Mouse (Mus musculus) C2C12 (cell line): Measurements from ENCODE around the gene Cdkl2. TPM values are rescaled to one million over a fixed set of nuclear protein-coding genes. Genes with fewer than 3 reads are reported as not detected.

Experiments
- H3K27me3 ChIP-seq: one replicate; pipeline ENCODE4 v1.6.1; 2011; ENCODE audit not compliant: control insufficient read depth, insufficient read depth, insufficient read length
- H3K36me3 ChIP-seq: one replicate; pipeline ENCODE4 v1.6.1; 2011; ENCODE audit not compliant: control insufficient read depth, insufficient read depth
- H3K4me3 ChIP-seq: one replicate; pipeline ENCODE4 v1.5.1; 2011; ENCODE audit warnings: mild to moderate bottlenecking, control low read depth; ENCODE audit not compliant: poor library complexity, insufficient read depth, severe bottlenecking
- H3K79me2 ChIP-seq: one replicate; pipeline ENCODE4 v1.6.1; 2011; ENCODE audit not compliant: control insufficient read depth, insufficient read depth
- H3K79me3 ChIP-seq: one replicate; pipeline ENCODE4 v1.6.1; 2011; ENCODE audit warnings: low read depth, control low read depth
- H3ac ChIP-seq: one replicate; pipeline ENCODE3; 2011; ENCODE audit warnings: low read depth; ENCODE audit not compliant: control insufficient read depth, insufficient read length
- CEBPB ChIP-seq: IDR thresholded peaks from one replicate; pipeline ENCODE4 v1.6.1; 2011; ENCODE audit warnings: low read depth, mild to moderate bottlenecking, control low read depth, moderate library complexity
- CTCF ChIP-seq: IDR thresholded peaks from one replicate; pipeline ENCODE4 v1.5.1; 2011; ENCODE audit not compliant: control insufficient read depth, insufficient read depth, insufficient read length
- FOSL1 ChIP-seq: IDR thresholded peaks from one replicate; pipeline ENCODE4 v1.8.0; 2011; ENCODE audit warnings: mild to moderate bottlenecking, low read length; ENCODE audit not compliant: poor library complexity, insufficient read depth, severe bottlenecking
- MAX ChIP-seq: IDR thresholded peaks from one replicate; pipeline ENCODE4 v1.6.1; 2011; ENCODE audit warnings: mild to moderate bottlenecking, control low read depth
- MYOD1 ChIP-seq: IDR thresholded peaks from one replicate; pipeline ENCODE4 v1.6.1; 2011; ENCODE audit warnings: low read depth; ENCODE audit not compliant: control insufficient read depth, insufficient read length
- MYOG ChIP-seq: IDR thresholded peaks from one replicate; pipeline ENCODE4 v1.6.1; 2011; ENCODE audit not compliant: control insufficient read depth, insufficient read length; ENCODE audit errors: extremely low read depth
- USF1 ChIP-seq: IDR thresholded peaks from one replicate; pipeline ENCODE4 v1.6.1; 2011; ENCODE audit warnings: low read depth, mild to moderate bottlenecking, control low read depth, moderate library complexity
- polyA plus RNA-seq: library from polyadenylated mRNA; unstranded; fragments of >200 nt; fragmentation: generic; extraction: Trizol; gene quantifications from one replicate; pipeline ENCODE4 v1.2.1, GENCODE M21; 2012; ENCODE audit warnings: missing spikeins

Gene Cdkl2
- polyA plus RNA-seq, 1 experiment, result 0.83 TPM

DNA sequence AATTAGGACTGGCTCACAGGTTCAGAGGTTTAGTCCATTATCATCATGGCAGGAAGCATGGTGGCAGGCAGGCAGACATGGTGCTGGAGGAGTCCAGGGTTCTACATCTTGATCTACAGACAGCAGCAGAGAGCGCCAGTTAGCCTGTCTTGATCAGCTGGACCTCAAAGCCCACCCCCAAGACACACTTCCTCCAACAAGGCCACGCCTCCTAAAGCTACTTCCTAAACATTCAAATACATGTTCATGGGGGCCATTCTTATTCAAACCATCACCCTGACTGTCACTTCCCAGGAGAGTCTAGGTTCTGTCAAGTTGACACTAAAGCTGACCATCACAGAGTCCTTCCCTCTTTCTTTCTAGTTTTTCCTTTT, 66.3 kb downstream of the Cdkl2 start:
- no peak for TF ChIP-seq FOSL1
- TF ChIP-seq MYOD1, result no peak
- no peak for TF ChIP-seq USF1
- no peak for TF ChIP-seq CTCF
- no peak for TF ChIP-seq CEBPB
- TF ChIP-seq MYOG, result no peak
- no peak for TF ChIP-seq MAX
- no peaks in the 10 kb centered on the region for H3K79me2 ChIP-seq
- no peak overlapping the region for H3K4me3 ChIP-seq
- no peaks in the 10 kb centered on the region for H3K36me3 ChIP-seq
- no peak overlapping the region for H3ac ChIP-seq
- no peaks in the 10 kb centered on the region for H3K79me3 ChIP-seq
- H3K27me3 ChIP-seq, result no peaks in the 10 kb centered on the region

DNA sequence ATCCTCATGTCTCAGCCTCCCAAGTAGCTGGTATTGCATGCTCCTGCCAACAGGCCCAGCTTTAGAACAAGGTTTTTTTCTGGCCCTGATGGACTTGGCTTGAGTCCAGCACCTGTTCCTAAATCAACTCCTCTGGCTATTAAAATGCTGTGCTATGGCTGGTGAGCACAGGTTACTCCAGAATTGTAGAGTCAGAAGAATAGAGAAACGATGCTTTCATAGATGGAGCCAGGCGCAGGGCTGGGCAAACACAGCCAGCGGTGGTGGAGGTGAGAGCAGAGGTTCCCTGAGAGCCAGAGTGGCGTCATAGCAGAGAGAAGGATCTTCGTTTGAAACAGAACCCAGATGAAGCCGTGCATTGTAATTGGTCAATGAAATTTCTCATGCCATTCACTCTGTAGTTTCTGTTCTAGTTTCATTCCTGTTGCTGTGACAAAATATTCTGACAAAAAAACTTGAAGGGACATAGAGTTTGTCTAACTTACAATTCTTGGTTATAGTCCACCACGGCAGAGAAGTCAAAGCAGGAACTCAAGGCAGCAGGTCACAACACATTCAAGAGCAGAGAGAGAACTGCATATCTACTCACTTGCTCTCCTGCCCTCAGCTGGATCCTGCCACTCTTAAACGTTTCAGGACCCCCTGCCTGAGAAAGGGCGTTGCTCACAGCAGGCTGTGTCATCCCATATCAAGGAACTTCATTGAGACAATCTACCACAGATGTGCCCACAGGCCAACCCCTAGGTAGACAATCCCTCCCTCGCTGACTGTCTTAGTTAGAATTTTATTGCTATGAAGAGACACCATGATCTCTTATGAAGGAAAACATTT, 66.9 kb downstream of the Cdkl2 start:
- no peaks in the 10 kb centered on the region for H3K27me3 ChIP-seq
- no peak for TF ChIP-seq CEBPB
- TF ChIP-seq USF1, result no peak
- no peak for TF ChIP-seq MYOG
- no peak for TF ChIP-seq CTCF
- no peak for TF ChIP-seq FOSL1
- TF ChIP-seq MAX, result no peak
- no peak for TF ChIP-seq MYOD1
- no peak overlapping the region for H3ac ChIP-seq
- H3K36me3 ChIP-seq, result no peaks in the 10 kb centered on the region
- H3K79me3 ChIP-seq, result no peaks in the 10 kb centered on the region
- H3K4me3 ChIP-seq, result no peak overlapping the region
- H3K79me2 ChIP-seq, result no peaks in the 10 kb centered on the region

- no peaks in the 10 kb centered on the region for H3K27me3 ChIP-seq
- no peak for TF ChIP-seq CEBPB
- no peak for TF ChIP-seq MYOD1
- TF ChIP-seq CTCF, result no peak
- no peak for TF ChIP-seq USF1
- TF ChIP-seq MAX, result no peak
- TF ChIP-seq FOSL1, result no peak
- no peak for TF ChIP-seq MYOG
- no peaks in the 10 kb centered on the region for H3K79me3 ChIP-seq
- H3K36me3 ChIP-seq, result no peaks in the 10 kb centered on the region
- H3ac ChIP-seq, result no peak overlapping the region
- no peaks in the 10 kb centered on the region for H3K79me2 ChIP-seq
- H3K4me3 ChIP-seq, result no peak overlapping the region
Measured at GRCm38 (mm10) chr5:91975758-91976157, 67.9 kb downstream of the Cdkl2 start.

DNA sequence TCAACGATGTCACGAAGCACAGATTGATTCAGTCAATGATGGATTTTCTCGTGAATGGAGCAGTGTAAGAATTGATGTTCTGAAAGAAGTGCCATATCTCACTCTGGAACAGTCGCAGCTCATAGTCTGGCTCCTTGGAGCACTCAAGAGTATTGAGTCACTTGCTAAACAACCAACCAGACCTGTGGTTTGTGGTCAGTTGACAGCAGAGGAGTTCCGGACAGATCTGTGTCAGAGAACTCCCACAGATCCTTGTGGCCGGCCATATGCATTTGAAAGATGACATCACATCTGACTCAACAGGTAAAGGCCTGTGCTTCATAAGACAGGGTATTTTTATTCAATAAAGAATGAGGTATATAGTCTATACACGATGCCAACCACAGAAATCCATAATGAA, 69.7 kb downstream of the Cdkl2 start:
- TF ChIP-seq MYOD1 (no peak), CTCF (no peak), FOSL1 (no peak), USF1 (no peak), CEBPB (no peak), MAX (no peak), MYOG (no peak)
- H3K36me3 ChIP-seq, result no peaks in the 10 kb centered on the region

GRCm38 (mm10) chr5:91972046-91972445, 71.6 kb downstream of the Cdkl2 start:
- H3K79me3 ChIP-seq, result no peaks in the 10 kb centered on the region
- no peak overlapping the region for H3K4me3 ChIP-seq
- TF ChIP-seq FOSL1, result no peak
- TF ChIP-seq MYOD1, result no peak
- TF ChIP-seq CEBPB, result no peak
- TF ChIP-seq CTCF, result no peak
- no peak for TF ChIP-seq USF1
- TF ChIP-seq MYOG, result no peak
- no peak for TF ChIP-seq MAX
- no peaks in the 10 kb centered on the region for H3K36me3 ChIP-seq
- H3K79me2 ChIP-seq, result no peaks in the 10 kb centered on the region
- no peaks in the 10 kb centered on the region for H3K27me3 ChIP-seq
- H3ac ChIP-seq, result no peak overlapping the region

More for the DNA sequence above, 69.7 kb downstream of the Cdkl2 start:
- Histone ChIP-seq H3K79me2 (no peaks in the 10 kb centered on the region), H3K27me3 (no peaks in the 10 kb centered on the region), H3K79me3 (no peaks in the 10 kb centered on the region), H3K4me3 (no peak overlapping the region), H3ac (no peak overlapping the region)
